Mouse (Mus musculus) embryo, embryonic 9.5 days (tissue): ENCODE measurements around the gene Tmem97.

Source experiments
- DNase-seq: peaks from one replicate; pipeline ENCODE4 v3.0.0-alpha.2; 2017; ENCODE audit errors: extremely low spot score

Tmem97 gene

GRCm38 (mm10) chr11:78513106-78513790 lies 37.3 kb downstream of the Tmem97 start:
- DNase-seq: no peak

- peak; percentile 92 for DNase-seq
Observed at GRCm38 (mm10) chr11:78512025-78512957, 38.3 kb downstream of the Tmem97 start, which contains the start of the genes Tmem199 and Poldip2. TSS of gene Tmem199 (minus strand) at chr11:78512172. TSS of gene Poldip2 (plus strand) at chr11:78512193.

- no peak for DNase-seq
Observed at GRCm38 (mm10) chr11:78509148-78509547, 41.4 kb downstream of the Tmem97 start.

GRCm38 (mm10) chr11:78505430-78505829 lies 45.1 kb downstream of the Tmem97 start:
- no peak for DNase-seq

- DNase-seq: no peak
Observed at GRCm38 (mm10) chr11:78502909-78503650, 47.5 kb downstream of the Tmem97 start, which contains the start of gene Sebox. TSS of gene Sebox (plus strand) at chr11:78503447.

DNA sequence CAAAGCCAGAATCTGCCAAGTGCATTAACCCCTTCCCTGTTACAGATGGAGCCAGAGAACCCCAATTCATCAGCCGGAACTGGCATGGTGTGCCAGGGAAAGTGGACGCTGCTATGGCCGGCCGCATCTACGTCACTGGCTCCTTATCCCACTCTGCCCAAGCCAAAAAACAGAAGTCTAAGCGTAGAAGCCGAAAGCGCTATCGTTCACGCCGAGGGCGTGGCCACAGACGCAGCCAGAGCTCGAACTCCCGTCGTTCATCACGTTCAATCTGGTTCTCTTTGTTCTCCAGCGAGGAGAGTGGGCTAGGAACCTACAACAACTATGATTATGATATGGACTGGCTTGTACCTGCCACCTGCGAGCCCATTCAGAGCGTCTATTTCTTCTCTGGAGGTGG lies 49.0 kb downstream of the Tmem97 start:
- DNase-seq: no peak

GRCm38 (mm10) chr11:78500623-78501202 lies 49.9 kb downstream of the Tmem97 start:
- DNase-seq: no peak

GRCm38 (mm10) chr11:78499543-78499942 lies 51.0 kb downstream of the Tmem97 start:
- no peak for DNase-seq

DNA sequence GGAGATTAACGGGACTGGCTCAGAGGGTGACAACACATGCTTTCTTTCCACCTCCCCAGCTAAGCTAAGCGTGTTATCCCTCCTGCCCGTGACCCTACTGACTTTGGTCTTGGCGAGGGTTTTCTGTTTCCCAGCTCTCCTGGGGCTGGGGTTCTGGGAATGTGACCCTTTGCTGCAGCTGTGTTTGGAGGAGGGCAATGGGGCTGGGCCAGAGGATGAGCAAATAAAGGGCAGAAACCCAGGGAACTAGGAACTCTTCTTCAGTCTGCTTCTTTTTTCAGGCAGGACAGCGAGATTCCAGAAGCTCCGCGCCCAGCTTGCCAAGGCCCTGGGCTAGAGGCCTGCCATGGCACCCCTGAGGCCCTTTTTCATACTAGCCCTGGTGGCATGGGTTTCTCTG lies 51.6 kb downstream of the Tmem97 start, which contains the start of gene Vtn:
TSS of gene Vtn (plus strand) at position 88 of the 400 bp plus-strand sequence.
- DNase-seq: no peak

- DNase-seq: peak; percentile 97
Observed at GRCm38 (mm10) chr11:78497544-78498522, 52.7 kb downstream of the Tmem97 start, which contains the start of gene Sarm1. TSS of gene Sarm1 (minus strand) at chr11:78497754.

GRCm38 (mm10) chr11:78497071-78497541 lies 53.5 kb downstream of the Tmem97 start:
- DNase-seq: no peak

- DNase-seq: peak; percentile 64
Observed at GRCm38 (mm10) chr11:78495904-78496303, 54.7 kb downstream of the Tmem97 start.
